Mouse (Mus musculus): ENCODE results near the gene Parg.

DNA sequence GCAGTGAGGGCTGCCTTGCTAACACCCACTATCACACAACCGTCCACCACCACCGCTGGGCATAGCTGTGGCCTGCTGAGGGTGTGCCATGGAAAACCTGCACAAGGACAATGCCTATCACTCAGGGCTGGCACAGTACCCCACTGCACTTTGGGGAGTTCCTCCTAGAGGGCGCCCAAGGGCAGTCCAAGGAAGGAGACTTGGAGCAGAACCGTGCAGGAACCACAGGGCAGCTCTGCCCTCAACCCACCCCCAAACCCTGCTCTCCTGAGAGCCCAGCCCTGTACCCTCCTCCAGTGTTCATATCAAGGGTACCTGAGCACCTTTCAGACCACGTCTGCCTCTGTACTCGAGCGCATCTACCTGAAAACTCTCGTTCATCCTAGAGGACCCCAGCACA, 108.1 kb downstream of the Parg start:
- peak; percentile 40 for TF ChIP-seq CTCF (conservative IDR thresholded peaks at IDR 0.05; ENCODE audit: low read length)
- TF ChIP-seq NANOG (IDR thresholded peaks at IDR 0.05; ENCODE audit: borderline replicate concordance, low read length): no peak

Data from E14TG2a.4 (cell line).